Mouse (Mus musculus): ENCODE data around the gene Flt3. TPM values are rescaled to one million over a fixed set of nuclear protein-coding genes. Genes with fewer than 3 reads are reported as not detected.

Gene Flt3
- polyA plus RNA-seq, 1 experiment = 6.9 TPM

DNA sequence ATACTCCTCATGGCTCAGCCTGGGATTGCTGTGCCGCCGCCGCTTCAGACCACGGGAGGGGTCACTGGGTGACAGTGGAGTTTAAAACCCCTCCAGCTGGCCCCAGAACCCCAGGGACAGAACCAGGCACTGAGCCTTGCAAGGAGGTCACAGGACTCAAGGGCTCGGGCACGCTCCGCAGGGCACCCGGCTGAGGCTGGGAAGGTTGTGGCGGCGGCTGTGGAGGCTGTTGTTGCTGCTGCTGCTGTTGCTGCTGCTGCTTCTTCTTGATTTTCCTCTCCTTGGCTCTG, 98.6 kb downstream of the Flt3 start:
- Histone ChIP-seq H3K4me1 (ENCODE audit: control insufficient read depth, insufficient read depth, low read length) (no peaks in the 10 kb centered on the region), H3K4me3 (ENCODE audit: insufficient read depth, low read length) (no peak overlapping the region), H3K27ac (ENCODE audit: insufficient read depth, low read length) (no peak overlapping the region)
- no peak for TF ChIP-seq CTCF (IDR thresholded peaks at IDR 0.05; ENCODE audit: extremely low read depth, insufficient read depth, low read length)
- no peak for TF ChIP-seq POLR2A (IDR thresholded peaks at IDR 0.05; ENCODE audit: extremely low read depth, insufficient read depth, low read length)

DNA sequence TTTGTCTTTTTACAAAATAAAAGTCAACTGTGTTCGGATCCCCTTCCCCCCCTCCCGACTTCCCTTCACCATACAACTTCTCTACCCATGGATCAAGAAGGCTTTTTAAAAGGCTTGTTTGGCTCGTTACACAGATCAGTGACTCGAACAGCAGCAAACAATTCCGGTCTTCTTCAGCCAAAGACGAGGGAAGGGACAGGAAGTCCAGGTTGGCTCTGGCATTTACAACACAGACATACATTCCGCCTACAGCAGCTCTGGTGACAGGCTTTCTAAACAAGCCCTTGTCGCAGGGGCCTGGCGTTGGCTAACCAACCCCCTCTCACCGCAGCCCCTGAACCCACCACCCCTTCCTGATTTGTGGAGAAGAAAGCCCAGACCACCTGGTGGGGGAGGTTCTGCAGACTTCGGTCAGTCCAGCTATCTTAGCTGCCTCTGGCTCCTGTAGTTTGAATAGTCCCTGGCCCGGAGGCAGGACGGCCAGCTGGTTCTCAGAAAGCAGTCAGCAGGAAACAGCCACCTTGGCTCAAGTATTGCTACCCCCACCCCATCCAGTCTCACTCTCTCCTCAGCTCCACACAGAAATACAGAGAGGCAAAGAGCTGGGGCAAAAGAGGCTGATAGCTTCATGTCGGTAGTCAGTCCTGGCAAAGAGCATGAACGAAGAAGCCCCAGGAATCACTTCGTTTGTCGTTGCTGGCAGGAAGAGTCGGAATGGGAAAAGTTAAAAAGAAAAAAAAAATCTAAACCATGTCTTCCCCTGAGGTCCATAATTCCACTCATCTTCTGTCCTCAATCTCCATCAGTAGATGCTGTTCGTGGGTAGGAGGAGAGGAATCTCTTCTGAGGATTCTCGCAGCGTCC, 99.1 kb downstream of the Flt3 start:
- no peak overlapping the region for H3K27ac ChIP-seq (ENCODE audit: insufficient read depth, low read length)
- H3K4me1 ChIP-seq (ENCODE audit: control insufficient read depth, insufficient read depth, low read length) = no peaks in the 10 kb centered on the region
- TF ChIP-seq POLR2A (IDR thresholded peaks at IDR 0.05; ENCODE audit: extremely low read depth, insufficient read depth, low read length) (no peak), CTCF (IDR thresholded peaks at IDR 0.05; ENCODE audit: extremely low read depth, insufficient read depth, low read length) (no peak)
- no peak overlapping the region for H3K4me3 ChIP-seq (ENCODE audit: insufficient read depth, low read length)

- Histone ChIP-seq H3K4me1 (ENCODE audit: control insufficient read depth, insufficient read depth, low read length) (no peaks in the 10 kb centered on the region), H3K4me3 (ENCODE audit: insufficient read depth, low read length) (no peak overlapping the region), H3K27ac (ENCODE audit: insufficient read depth, low read length) (no peak overlapping the region)
- TF ChIP-seq POLR2A (IDR thresholded peaks at IDR 0.05; ENCODE audit: extremely low read depth, insufficient read depth, low read length) = no peak
- TF ChIP-seq CTCF (IDR thresholded peaks at IDR 0.05; ENCODE audit: extremely low read depth, insufficient read depth, low read length) = no peak
Measured at GRCm38 (mm10) chr5:147300001-147300363, 100.3 kb downstream of the Flt3 start.

GRCm38 (mm10) chr5:147299255-147300000, 100.9 kb downstream of the Flt3 start:
- no peak overlapping the region for H3K4me3 ChIP-seq (ENCODE audit: insufficient read depth, low read length)
- peak; percentile 42 for TF ChIP-seq CTCF (IDR thresholded peaks at IDR 0.05; ENCODE audit: extremely low read depth, insufficient read depth, low read length)
- TF ChIP-seq POLR2A (IDR thresholded peaks at IDR 0.05; ENCODE audit: extremely low read depth, insufficient read depth, low read length) = no peak
- H3K27ac ChIP-seq (ENCODE audit: insufficient read depth, low read length) = no peak overlapping the region
- H3K4me1 ChIP-seq (ENCODE audit: control insufficient read depth, insufficient read depth, low read length) = no peaks in the 10 kb centered on the region

GRCm38 (mm10) chr5:147297249-147297648, 103.0 kb downstream of the Flt3 start:
- no peak overlapping the region for H3K27ac ChIP-seq (ENCODE audit: insufficient read depth, low read length)
- H3K4me1 ChIP-seq (ENCODE audit: control insufficient read depth, insufficient read depth, low read length) = no peaks in the 10 kb centered on the region
- no peak overlapping the region for H3K4me3 ChIP-seq (ENCODE audit: insufficient read depth, low read length)
- no peak for TF ChIP-seq POLR2A (IDR thresholded peaks at IDR 0.05; ENCODE audit: extremely low read depth, insufficient read depth, low read length)
- TF ChIP-seq CTCF (IDR thresholded peaks at IDR 0.05; ENCODE audit: extremely low read depth, insufficient read depth, low read length) = no peak

GRCm38 (mm10) chr5:147294121-147294520, 106.2 kb downstream of the Flt3 start:
- no peak for TF ChIP-seq POLR2A (IDR thresholded peaks at IDR 0.05; ENCODE audit: extremely low read depth, insufficient read depth, low read length)
- TF ChIP-seq CTCF (IDR thresholded peaks at IDR 0.05; ENCODE audit: extremely low read depth, insufficient read depth, low read length) = no peak

DNA sequence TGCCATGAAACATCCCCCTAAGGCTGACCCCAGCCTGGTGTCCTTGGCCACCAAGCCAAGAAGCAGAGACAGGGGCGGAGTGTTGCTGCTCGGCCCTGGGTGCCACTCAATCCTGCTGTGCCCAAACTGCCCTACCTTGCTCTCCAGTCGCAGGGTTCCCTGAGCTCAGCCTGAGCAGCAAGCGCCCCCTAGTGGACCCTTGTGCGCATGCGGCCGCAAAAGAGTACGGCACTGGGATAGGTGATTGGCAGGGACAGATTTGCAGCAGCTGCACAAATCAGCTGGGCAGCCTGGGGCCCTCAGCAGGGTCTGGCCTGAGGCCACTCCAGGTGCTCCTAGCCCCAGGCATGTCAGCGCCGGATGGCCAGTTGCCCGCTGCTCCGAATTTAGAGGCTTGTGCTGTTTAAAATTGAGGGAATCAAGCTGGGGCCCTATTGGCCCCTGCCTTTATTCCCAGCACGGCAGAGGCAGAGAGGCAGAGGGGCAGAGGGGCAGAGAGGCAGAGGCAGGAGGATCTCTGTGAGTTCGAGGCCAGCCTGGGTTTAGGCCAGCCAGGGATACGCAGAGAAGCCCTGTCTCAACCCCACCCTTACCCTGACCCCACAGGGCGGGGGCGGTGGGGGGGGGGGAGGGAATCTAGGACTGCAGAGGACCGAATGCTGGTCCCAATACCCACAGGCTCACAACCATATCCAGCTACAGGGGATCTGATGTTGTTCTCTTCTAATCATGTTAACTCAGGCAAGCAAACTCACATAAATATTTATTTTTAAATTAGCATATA, 107.0 kb downstream of the Flt3 start:
- no peak overlapping the region for H3K27ac ChIP-seq (ENCODE audit: insufficient read depth, low read length)
- H3K4me3 ChIP-seq (ENCODE audit: insufficient read depth, low read length) = no peak overlapping the region
- no peaks in the 10 kb centered on the region for H3K4me1 ChIP-seq (ENCODE audit: control insufficient read depth, insufficient read depth, low read length)
- TF ChIP-seq CTCF (IDR thresholded peaks at IDR 0.05; ENCODE audit: extremely low read depth, insufficient read depth, low read length) = peak; percentile 67
- no peak for TF ChIP-seq POLR2A (IDR thresholded peaks at IDR 0.05; ENCODE audit: extremely low read depth, insufficient read depth, low read length)

More at GRCm38 (mm10) chr5:147294121-147294520, 106.2 kb downstream of the Flt3 start:
- H3K4me3 ChIP-seq (ENCODE audit: insufficient read depth, low read length) = no peak overlapping the region
- H3K4me1 ChIP-seq (ENCODE audit: control insufficient read depth, insufficient read depth, low read length) = no peaks in the 10 kb centered on the region
- no peak overlapping the region for H3K27ac ChIP-seq (ENCODE audit: insufficient read depth, low read length)

DNA sequence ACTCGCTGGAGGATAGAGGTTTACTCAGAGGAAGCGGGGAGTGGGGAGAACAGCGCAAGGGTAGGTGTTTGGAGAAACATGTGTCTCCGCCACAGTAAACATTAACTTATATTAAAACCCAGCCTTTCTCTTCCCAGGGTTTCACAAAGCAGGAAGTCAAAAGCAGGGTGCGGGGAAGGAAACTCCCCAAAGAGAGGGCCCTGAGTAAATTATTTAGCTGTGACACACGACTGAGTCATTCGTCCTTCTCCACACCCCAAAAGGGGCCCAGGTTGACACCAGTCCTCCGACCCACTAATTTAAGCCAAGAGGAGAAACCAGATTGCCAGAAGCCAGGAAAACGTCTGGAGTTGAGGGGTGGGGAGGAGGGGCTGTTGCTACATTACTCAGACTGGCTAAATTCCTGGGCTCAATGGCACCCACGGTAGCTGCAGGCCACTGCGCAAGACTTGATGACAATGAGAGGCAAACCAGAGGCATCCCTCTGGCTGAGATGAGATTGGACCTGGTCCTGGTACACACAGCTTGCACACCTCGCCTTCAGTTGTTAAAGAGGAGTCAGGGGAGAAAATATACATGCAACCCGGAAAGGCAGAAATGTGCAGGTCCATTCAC, 107.7 kb downstream of the Flt3 start:
- H3K4me3 ChIP-seq (ENCODE audit: insufficient read depth, low read length) = no peak overlapping the region
- H3K27ac ChIP-seq (ENCODE audit: insufficient read depth, low read length) = no peak overlapping the region
- H3K4me1 ChIP-seq (ENCODE audit: control insufficient read depth, insufficient read depth, low read length) = no peaks in the 10 kb centered on the region
- TF ChIP-seq POLR2A (IDR thresholded peaks at IDR 0.05; ENCODE audit: extremely low read depth, insufficient read depth, low read length) (no peak), CTCF (IDR thresholded peaks at IDR 0.05; ENCODE audit: extremely low read depth, insufficient read depth, low read length) (no peak)

Data from cortical plate, adult 2 months (tissue).